Mouse (Mus musculus): ENCODE results near the gene Anxa7. TPM values are rescaled to one million over a fixed set of nuclear protein-coding genes. Genes with fewer than 3 reads are reported as not detected.

Anxa7 gene
- 36.0 and 36.9 TPM in 2 replicates for polyA plus RNA-seq (2014; fragmentation: Nextera tagmentation; extraction: Ambion mirVana)

GRCm38 (mm10) chr14:20479291-20480194, at the start of gene Anxa7:
Gene Anxa7 (minus strand): TSS chr14:20480133.
- under 1% methylated on average over 48 of the region's 48 CpGs for WGBS
- ATAC-seq (ENCODE audit: insufficient read depth) (peak; percentile 90), DNase-seq (peak; percentile 90)
- H3K9ac ChIP-seq = peak within 1 kb of the TSS; percentile 70
- peak within 1 kb of the TSS; percentile 66 for H3K4me3 ChIP-seq (ENCODE audit: low read depth, low read length)
- peak; percentile 43; the same call in 1 of the 2 replicates for TF ChIP-seq CTCF (IDR thresholded peaks at IDR 0.05; ENCODE audit: low read depth)
- no peaks in the 10 kb centered on the region for H3K9me3 ChIP-seq (ENCODE audit: low read depth, low read length)
- H3K4me1 ChIP-seq (ENCODE audit: insufficient read depth) = 0 out of 2 replicates have a peak, but pooled peaks cover 5% of the 10 kb centered on the region
- peak within 1 kb of the TSS; percentile 64 for H3K4me2 ChIP-seq
- no peaks in the 10 kb centered on the region for H3K27me3 ChIP-seq (ENCODE audit: insufficient read depth, low read length)
- H3K36me3 ChIP-seq (ENCODE audit: insufficient read depth) = 0 out of 2 replicates have a peak, but pooled peaks cover 11% of the 10 kb centered on the region
- H3K27ac ChIP-seq (ENCODE audit: low read depth) = peak within 1 kb of the TSS; percentile 10; the same call in 1 of the 2 replicates

GRCm38 (mm10) chr14:20529643-20530042, 49.7 kb upstream of the Anxa7 start:
- no peak for TF ChIP-seq CTCF (IDR thresholded peaks at IDR 0.05; ENCODE audit: low read depth)

GRCm38 (mm10) chr14:20520179-20520578, 40.2 kb upstream of the Anxa7 start:
- H3K27me3 ChIP-seq (ENCODE audit: insufficient read depth, low read length) = no peaks in the 10 kb centered on the region
- no peak overlapping the region for H3K9ac ChIP-seq
- WGBS = 96% methylated on average over 2 of the region's 2 CpGs
- H3K36me3 ChIP-seq (ENCODE audit: insufficient read depth) = peaks cover 50% of the 10 kb centered on the region
- TF ChIP-seq CTCF (IDR thresholded peaks at IDR 0.05; ENCODE audit: low read depth) = no peak
- no peaks in the 10 kb centered on the region for H3K4me1 ChIP-seq (ENCODE audit: insufficient read depth)
- H3K4me3 ChIP-seq (ENCODE audit: low read depth, low read length) = no peak overlapping the region
- H3K9me3 ChIP-seq (ENCODE audit: low read depth, low read length) = no peaks in the 10 kb centered on the region
- H3K27ac ChIP-seq (ENCODE audit: low read depth) = no peak overlapping the region
- no peak for ATAC-seq (ENCODE audit: insufficient read depth)
- H3K4me2 ChIP-seq = no peak overlapping the region
- no peak for DNase-seq

More at GRCm38 (mm10) chr14:20529643-20530042, 49.7 kb upstream of the Anxa7 start:
- H3K4me2 ChIP-seq = no peak overlapping the region
- WGBS = 77% methylated on average over 4 of the region's 4 CpGs
- no peaks in the 10 kb centered on the region for H3K27me3 ChIP-seq (ENCODE audit: insufficient read depth, low read length)
- H3K36me3 ChIP-seq (ENCODE audit: insufficient read depth) = peaks cover 9% of the 10 kb centered on the region
- H3K4me3 ChIP-seq (ENCODE audit: low read depth, low read length) = no peak overlapping the region
- no peak overlapping the region for H3K27ac ChIP-seq (ENCODE audit: low read depth)
- DNase-seq (no peak), ATAC-seq (ENCODE audit: insufficient read depth) (no peak)
- H3K9me3 ChIP-seq (ENCODE audit: low read depth, low read length) = no peaks in the 10 kb centered on the region
- H3K4me1 ChIP-seq (ENCODE audit: insufficient read depth) = no peaks in the 10 kb centered on the region
- no peak overlapping the region for H3K9ac ChIP-seq

- no peaks in the 10 kb centered on the region for H3K4me1 ChIP-seq (ENCODE audit: insufficient read depth)
- TF ChIP-seq CTCF (IDR thresholded peaks at IDR 0.05; ENCODE audit: low read depth) = no peak
- H3K27me3 ChIP-seq (ENCODE audit: insufficient read depth, low read length) = no peaks in the 10 kb centered on the region
- H3K4me2 ChIP-seq = no peak overlapping the region
- no peak overlapping the region for H3K4me3 ChIP-seq (ENCODE audit: low read depth, low read length)
- DNase-seq (no peak), ATAC-seq (ENCODE audit: insufficient read depth) (no peak)
- H3K36me3 ChIP-seq (ENCODE audit: insufficient read depth) = peaks cover 38% of the 10 kb centered on the region
- H3K27ac ChIP-seq (ENCODE audit: low read depth) = no peak overlapping the region
- WGBS = 76% methylated on average over 2 of the region's 2 CpGs
- H3K9ac ChIP-seq = no peak overlapping the region
- no peaks in the 10 kb centered on the region for H3K9me3 ChIP-seq (ENCODE audit: low read depth, low read length)
Measured at GRCm38 (mm10) chr14:20508424-20508823, 28.5 kb upstream of the Anxa7 start.

- no peaks in the 10 kb centered on the region for H3K4me1 ChIP-seq (ENCODE audit: insufficient read depth)
- no peak for DNase-seq
- H3K36me3 ChIP-seq (ENCODE audit: insufficient read depth) = peaks cover 44% of the 10 kb centered on the region
- H3K9ac ChIP-seq = no peak overlapping the region
- no peak for TF ChIP-seq CTCF (IDR thresholded peaks at IDR 0.05; ENCODE audit: low read depth)
- 94% methylated on average over 10 of the region's 10 CpGs for WGBS
- H3K27me3 ChIP-seq (ENCODE audit: insufficient read depth, low read length) = no peaks in the 10 kb centered on the region
- ATAC-seq (ENCODE audit: insufficient read depth) = no peak
- no peak overlapping the region for H3K4me3 ChIP-seq (ENCODE audit: low read depth, low read length)
- no peaks in the 10 kb centered on the region for H3K9me3 ChIP-seq (ENCODE audit: low read depth, low read length)
- no peak overlapping the region for H3K4me2 ChIP-seq
- no peak overlapping the region for H3K27ac ChIP-seq (ENCODE audit: low read depth)
Measured at GRCm38 (mm10) chr14:20502966-20503365, 23.0 kb upstream of the Anxa7 start.

- DNase-seq (no peak), ATAC-seq (ENCODE audit: insufficient read depth) (no peak)
- Histone ChIP-seq H3K4me3 (ENCODE audit: low read depth, low read length) (no peak overlapping the region), H3K4me2 (no peak overlapping the region), H3K27me3 (ENCODE audit: insufficient read depth, low read length) (no peaks in the 10 kb centered on the region), H3K4me1 (ENCODE audit: insufficient read depth) (no peaks in the 10 kb centered on the region), H3K9me3 (ENCODE audit: low read depth, low read length) (no peaks in the 10 kb centered on the region), H3K36me3 (ENCODE audit: insufficient read depth) (peaks cover 53% of the 10 kb centered on the region), H3K9ac (no peak overlapping the region), H3K27ac (ENCODE audit: low read depth) (no peak overlapping the region)
- WGBS = 89% methylated on average over 3 of the region's 3 CpGs
- TF ChIP-seq CTCF (IDR thresholded peaks at IDR 0.05; ENCODE audit: low read depth) = no peak
Measured at GRCm38 (mm10) chr14:20499982-20500381, 20.0 kb upstream of the Anxa7 start.

GRCm38 (mm10) chr14:20496603-20497002, 16.7 kb upstream of the Anxa7 start, which contains the start of gene Mss51:
Gene Mss51 (minus strand): TSS chr14:20496901.
- DNase-seq = no peak
- Histone ChIP-seq H3K4me2 (no peak within 1 kb of the TSS), H3K4me3 (ENCODE audit: low read depth, low read length) (no peak within 1 kb of the TSS), H3K27ac (ENCODE audit: low read depth) (no peak within 1 kb of the TSS), H3K9me3 (ENCODE audit: low read depth, low read length) (no peaks in the 10 kb centered on the region), H3K4me1 (ENCODE audit: insufficient read depth) (no peaks in the 10 kb centered on the region), H3K36me3 (ENCODE audit: insufficient read depth) (peaks cover 48% of the 10 kb centered on the region), H3K9ac (no peak within 1 kb of the TSS), H3K27me3 (ENCODE audit: insufficient read depth, low read length) (no peaks in the 10 kb centered on the region)
- 59% methylated on average over 2 of the region's 2 CpGs for WGBS
- no peak for ATAC-seq (ENCODE audit: insufficient read depth)
- TF ChIP-seq CTCF (IDR thresholded peaks at IDR 0.05; ENCODE audit: low read depth) = no peak
